In genomic region chr1:129658045-129658444, GRCm38 (mm10) we compare ENCODE assay signal across 33 mouse cellular contexts.
DNase-seq lines count a peak whose midpoint lies in the region; ATAC-seq and TF ChIP-seq lines count a peak whose summit lies in the region.
"Had no signal": no experiment of that assay in that cellular context is flagged by ENCODE, and none has a peak within 500 bp of the region (broad histone marks: within the 10 kb centered on the region; RNA-seq: fewer than 3 reads in every experiment).

No protein-coding gene starts in this region.

- H3K9ac ChIP-seq in kidney, postnatal 0 days (ENCODE audit: low read depth, low read length): no peak overlapping the region
- no peak overlapping the region for H3K9ac ChIP-seq in liver, embryonic 12.5 days
- H3K9ac ChIP-seq in forebrain, embryonic 15.5 days (replicated peaks): no peak overlapping the region
- H3K9ac ChIP-seq: embryonic facial prominence, embryonic 12.5 days; heart, embryonic 15.5 days; hindbrain, embryonic 13.5 days; limb, embryonic 15.5 days had no signal

- 24% methylated on average over 3 of the region's 3 CpGs for WGBS in kidney, postnatal 0 days
- 12% methylated on average over 3 of the region's 3 CpGs for WGBS in liver, embryonic 12.5 days (ENCODE audit: insufficient replicate concordance)
- 71% methylated on average over 3 of the region's 3 CpGs for WGBS in forebrain, embryonic 15.5 days

- DNase-seq in kidney, postnatal 0 days (ENCODE audit: low spot score): peak; percentile 1
- no peak for DNase-seq in kidney, postnatal 25 days
- no peak for DNase-seq in liver
- DNase-seq: adrenal gland, adult 2 months; B cell, adult 2 months; cerebellum, adult 11 months; cerebellum, adult 9-10 months; cerebellum, postnatal 36 days; embryo, embryonic 11 days; gastrocnemius, postnatal 25 days; heart, adult 11 months; kidney, adult 9 months; layer of hippocampus, postnatal 36 days; lung, adult 18-20 months; lung, postnatal 4 days; midbrain, embryonic 14.5 days; right cerebral cortex, postnatal 14 days; thymus, postnatal 4 days had no signal

- no peaks in the 10 kb centered on the region for H3K9me3 ChIP-seq in kidney, postnatal 0 days (replicated peaks; ENCODE audit: low read length)
- H3K9me3 ChIP-seq in liver, embryonic 12.5 days (replicated peaks): no peaks in the 10 kb centered on the region
- H3K9me3 ChIP-seq in forebrain, embryonic 15.5 days: no peaks in the 10 kb centered on the region
- H3K9me3 ChIP-seq: embryonic facial prominence, embryonic 12.5 days; heart, embryonic 10.5 days; heart, embryonic 15.5 days; hindbrain, embryonic 13.5 days; limb, embryonic 10.5 days; limb, embryonic 15.5 days had no signal

- H3K27ac ChIP-seq in kidney, postnatal 0 days: no peak overlapping the region
- H3K27ac ChIP-seq in liver, embryonic 12.5 days: no peak overlapping the region
- no peak overlapping the region for H3K27ac ChIP-seq in forebrain, embryonic 15.5 days (replicated peaks)
- H3K27ac ChIP-seq: embryonic facial prominence, embryonic 12.5 days; heart, embryonic 10.5 days; heart, embryonic 15.5 days; hindbrain, embryonic 13.5 days; limb, embryonic 10.5 days; limb, embryonic 15.5 days; stomach, postnatal 0 days had no signal

- H3K27me3 ChIP-seq in kidney, postnatal 0 days (ENCODE audit: insufficient read depth, low read length): no peaks in the 10 kb centered on the region
- H3K27me3 ChIP-seq in liver, embryonic 12.5 days (replicated peaks): no peaks in the 10 kb centered on the region
- H3K27me3 ChIP-seq in forebrain, embryonic 15.5 days: no peaks in the 10 kb centered on the region
- H3K27me3 ChIP-seq: embryonic facial prominence, embryonic 12.5 days; heart, embryonic 15.5 days; hindbrain, embryonic 13.5 days; limb, embryonic 15.5 days had no signal

- H3K4me3 ChIP-seq in kidney, postnatal 0 days (replicated peaks; ENCODE audit: low read depth, low read length): no peak overlapping the region
- no peak overlapping the region for H3K4me3 ChIP-seq in liver, embryonic 12.5 days
- H3K4me3 ChIP-seq in forebrain, embryonic 15.5 days: no peak overlapping the region
- H3K4me3 ChIP-seq: embryonic facial prominence, embryonic 12.5 days; heart, embryonic 10.5 days; heart, embryonic 15.5 days; hindbrain, embryonic 13.5 days; limb, embryonic 10.5 days; limb, embryonic 15.5 days had no signal

- H3K4me1 ChIP-seq in kidney, postnatal 0 days (replicated peaks; ENCODE audit: insufficient read depth, low read length): no peaks in the 10 kb centered on the region
- H3K4me1 ChIP-seq in liver, embryonic 12.5 days: no peaks in the 10 kb centered on the region
- H3K4me1 ChIP-seq in forebrain, embryonic 15.5 days: no peaks in the 10 kb centered on the region
- H3K4me1 ChIP-seq: embryonic facial prominence, embryonic 12.5 days; heart, embryonic 10.5 days; heart, embryonic 15.5 days; hindbrain, embryonic 13.5 days; limb, embryonic 10.5 days; limb, embryonic 15.5 days had no signal

- no peak for ATAC-seq in kidney, postnatal 0 days (replicated peaks; ENCODE audit: low FRiP score, low read depth)
- ATAC-seq in liver, embryonic 12.5 days: peak; percentile 27; the same call in 1 of the 2 replicates
- ATAC-seq in common myeloid progenitor, adult 5-6 weeks (replicated peaks; ENCODE audit: low read depth, poor library complexity, severe bottlenecking): peak; percentile 58
- 0 out of 2 replicates have a peak, but pooled peaks have one; percentile 3 for ATAC-seq in megakaryocyte progenitor cell, adult 5-6 weeks (replicated peaks; ENCODE audit: poor library complexity)
- no peak for ATAC-seq in forebrain, embryonic 15.5 days (replicated peaks)
- ATAC-seq: activated CD4-positive, CD25-positive, alpha-beta regulatory T cell, adult 4 months; forebrain, embryonic 16.5 days; intestine, embryonic 16.5 days; lung, postnatal 0 days had no signal

- no peak overlapping the region for H3K4me2 ChIP-seq in kidney, postnatal 0 days (ENCODE audit: low read length)
- no peak overlapping the region for H3K4me2 ChIP-seq in liver, embryonic 12.5 days
- no peak overlapping the region for H3K4me2 ChIP-seq in forebrain, embryonic 15.5 days (replicated peaks)
- H3K4me2 ChIP-seq: embryonic facial prominence, embryonic 12.5 days; heart, embryonic 15.5 days; hindbrain, embryonic 13.5 days; limb, embryonic 15.5 days had no signal

- H3K36me3 ChIP-seq in kidney, postnatal 0 days (ENCODE audit: insufficient read depth, low read length): no peaks in the 10 kb centered on the region
- H3K36me3 ChIP-seq in liver, embryonic 12.5 days: no peaks in the 10 kb centered on the region
- H3K36me3 ChIP-seq in forebrain, embryonic 15.5 days: no peaks in the 10 kb centered on the region
- H3K36me3 ChIP-seq: embryonic facial prominence, embryonic 12.5 days; heart, embryonic 10.5 days; heart, embryonic 15.5 days; hindbrain, embryonic 13.5 days; limb, embryonic 10.5 days; limb, embryonic 15.5 days had no signal

- TF ChIP-seq CTCF in kidney, postnatal 0 days (IDR thresholded peaks at IDR 0.05; ENCODE audit: low read depth): no peak

Comparison
In these comparisons a context has a peak if more than half of its experiments do, and no peak if none do; other contexts are left out.
1. ATAC-seq: peak in liver, embryonic 12.5 days (single experiment), common myeloid progenitor, adult 5-6 weeks (single experiment) and megakaryocyte progenitor cell, adult 5-6 weeks (single experiment); none in kidney, postnatal 0 days (single experiment) and forebrain, embryonic 15.5 days (single experiment).